Mouse (Mus musculus): ENCODE data around the gene Cdkl4. TPM values are rescaled to one million over a fixed set of nuclear protein-coding genes. Genes with fewer than 3 reads are reported as not detected.

Gene Cdkl4
- polyA plus RNA-seq, 1 experiment from 2014 or later, result 0.49 TPM

GRCm38 (mm10) chr17:80558583-80558982, 19.0 kb downstream of the Cdkl4 start:
- H3K4me2 ChIP-seq (replicated peaks; ENCODE audit: low read depth, low read length), result no peak overlapping the region
- H3K9ac ChIP-seq (ENCODE audit: low read depth, low read length), result no peak overlapping the region
- no peaks in the 10 kb centered on the region for H3K36me3 ChIP-seq (ENCODE audit: control insufficient read depth, insufficient read depth, low read length)
- 66% methylated on average over 14 of the region's 14 CpGs for WGBS
- H3K27ac ChIP-seq (ENCODE audit: low read depth, low read length), result no peak overlapping the region
- no peaks in the 10 kb centered on the region for H3K27me3 ChIP-seq (ENCODE audit: control insufficient read depth, insufficient read depth, low read length)
- 0 out of 2 replicates have a peak, but pooled peaks cover 3% of the 10 kb centered on the region for H3K4me1 ChIP-seq (ENCODE audit: control insufficient read depth, insufficient read depth, low read length)
- ATAC-seq (ENCODE audit: low FRiP score, low TSS enrichment), result no peak
- no peaks in the 10 kb centered on the region for H3K9me3 ChIP-seq (ENCODE audit: control insufficient read depth, low read length)
- no peak overlapping the region for H3K4me3 ChIP-seq (ENCODE audit: low read length)

GRCm38 (mm10) chr17:80557461-80557860, 20.2 kb downstream of the Cdkl4 start:
- H3K9ac ChIP-seq (ENCODE audit: low read depth, low read length), result no peak overlapping the region
- H3K9me3 ChIP-seq (ENCODE audit: control insufficient read depth, low read length), result no peaks in the 10 kb centered on the region
- 0 out of 2 replicates have a peak, but pooled peaks cover 3% of the 10 kb centered on the region for H3K4me1 ChIP-seq (ENCODE audit: control insufficient read depth, insufficient read depth, low read length)
- no peak overlapping the region for H3K4me3 ChIP-seq (ENCODE audit: low read length)
- no peaks in the 10 kb centered on the region for H3K27me3 ChIP-seq (ENCODE audit: control insufficient read depth, insufficient read depth, low read length)
- no peaks in the 10 kb centered on the region for H3K36me3 ChIP-seq (ENCODE audit: control insufficient read depth, insufficient read depth, low read length)
- 96% methylated on average over 5 of the region's 5 CpGs for WGBS
- ATAC-seq (ENCODE audit: low FRiP score, low TSS enrichment), result no peak
- no peak overlapping the region for H3K4me2 ChIP-seq (replicated peaks; ENCODE audit: low read depth, low read length)
- H3K27ac ChIP-seq (ENCODE audit: low read depth, low read length), result no peak overlapping the region

- Histone ChIP-seq H3K27ac (ENCODE audit: low read depth, low read length) (no peak overlapping the region), H3K9ac (ENCODE audit: low read depth, low read length) (peak overlapping the region; percentile 49)
Observed at GRCm38 (mm10) chr17:80553318-80554270, 24.0 kb downstream of the Cdkl4 start.

GRCm38 (mm10) chr17:80552653-80553052, 25.0 kb downstream of the Cdkl4 start:
- Histone ChIP-seq H3K4me3 (ENCODE audit: low read length) (no peak overlapping the region), H3K4me2 (replicated peaks; ENCODE audit: low read depth, low read length) (no peak overlapping the region), H3K9me3 (ENCODE audit: control insufficient read depth, low read length) (no peaks in the 10 kb centered on the region), H3K9ac (ENCODE audit: low read depth, low read length) (no peak overlapping the region), H3K27me3 (ENCODE audit: control insufficient read depth, insufficient read depth, low read length) (no peaks in the 10 kb centered on the region), H3K4me1 (ENCODE audit: control insufficient read depth, insufficient read depth, low read length) (0 out of 2 replicates have a peak, but pooled peaks cover 3% of the 10 kb centered on the region), H3K27ac (ENCODE audit: low read depth, low read length) (no peak overlapping the region), H3K36me3 (ENCODE audit: control insufficient read depth, insufficient read depth, low read length) (no peaks in the 10 kb centered on the region)
- 82% methylated on average over 4 of the region's 4 CpGs for WGBS
- no peak for ATAC-seq (ENCODE audit: low FRiP score, low TSS enrichment)

More at GRCm38 (mm10) chr17:80553318-80554270, 24.0 kb downstream of the Cdkl4 start:
- H3K4me2 ChIP-seq (replicated peaks; ENCODE audit: low read depth, low read length), result peak overlapping the region; percentile 48
- 6% methylated on average over 35 of the region's 35 CpGs for WGBS
- H3K27me3 ChIP-seq (ENCODE audit: control insufficient read depth, insufficient read depth, low read length), result no peaks in the 10 kb centered on the region
- peak overlapping the region; percentile 48 for H3K4me3 ChIP-seq (ENCODE audit: low read length)
- no peaks in the 10 kb centered on the region for H3K9me3 ChIP-seq (ENCODE audit: control insufficient read depth, low read length)
- H3K36me3 ChIP-seq (ENCODE audit: control insufficient read depth, insufficient read depth, low read length), result no peaks in the 10 kb centered on the region
- ATAC-seq (ENCODE audit: low FRiP score, low TSS enrichment), result peak; percentile 89
- 0 out of 2 replicates have a peak, but pooled peaks cover 3% of the 10 kb centered on the region for H3K4me1 ChIP-seq (ENCODE audit: control insufficient read depth, insufficient read depth, low read length)

- no peak overlapping the region for H3K27ac ChIP-seq (ENCODE audit: low read depth, low read length)
- WGBS, result 83% methylated on average over 15 of the region's 15 CpGs
- no peak for ATAC-seq (ENCODE audit: low FRiP score, low TSS enrichment)
Observed at GRCm38 (mm10) chr17:80550981-80551380, 26.6 kb downstream of the Cdkl4 start.

GRCm38 (mm10) chr17:80546846-80547245, 30.8 kb downstream of the Cdkl4 start:
- no peak for ATAC-seq (ENCODE audit: low FRiP score, low TSS enrichment)
- Histone ChIP-seq H3K4me3 (ENCODE audit: low read length) (no peak overlapping the region), H3K4me2 (replicated peaks; ENCODE audit: low read depth, low read length) (no peak overlapping the region), H3K9ac (ENCODE audit: low read depth, low read length) (no peak overlapping the region), H3K4me1 (ENCODE audit: control insufficient read depth, insufficient read depth, low read length) (no peaks in the 10 kb centered on the region), H3K27ac (ENCODE audit: low read depth, low read length) (no peak overlapping the region), H3K36me3 (ENCODE audit: control insufficient read depth, insufficient read depth, low read length) (no peaks in the 10 kb centered on the region), H3K9me3 (ENCODE audit: control insufficient read depth, low read length) (no peaks in the 10 kb centered on the region), H3K27me3 (ENCODE audit: control insufficient read depth, insufficient read depth, low read length) (no peaks in the 10 kb centered on the region)
- WGBS, result 85% methylated on average over 2 of the region's 2 CpGs

More at GRCm38 (mm10) chr17:80550981-80551380, 26.6 kb downstream of the Cdkl4 start:
- Histone ChIP-seq H3K4me2 (replicated peaks; ENCODE audit: low read depth, low read length) (no peak overlapping the region), H3K27me3 (ENCODE audit: control insufficient read depth, insufficient read depth, low read length) (no peaks in the 10 kb centered on the region), H3K9me3 (ENCODE audit: control insufficient read depth, low read length) (no peaks in the 10 kb centered on the region), H3K4me1 (ENCODE audit: control insufficient read depth, insufficient read depth, low read length) (0 out of 2 replicates have a peak, but pooled peaks cover 3% of the 10 kb centered on the region), H3K4me3 (ENCODE audit: low read length) (no peak overlapping the region), H3K9ac (ENCODE audit: low read depth, low read length) (no peak overlapping the region), H3K36me3 (ENCODE audit: control insufficient read depth, insufficient read depth, low read length) (no peaks in the 10 kb centered on the region)

GRCm38 (mm10) chr17:80546227-80546626, 31.4 kb downstream of the Cdkl4 start:
- no peaks in the 10 kb centered on the region for H3K36me3 ChIP-seq (ENCODE audit: control insufficient read depth, insufficient read depth, low read length)
- no peaks in the 10 kb centered on the region for H3K4me1 ChIP-seq (ENCODE audit: control insufficient read depth, insufficient read depth, low read length)
- H3K9ac ChIP-seq (ENCODE audit: low read depth, low read length), result no peak overlapping the region
- no peak overlapping the region for H3K27ac ChIP-seq (ENCODE audit: low read depth, low read length)
- no peaks in the 10 kb centered on the region for H3K27me3 ChIP-seq (ENCODE audit: control insufficient read depth, insufficient read depth, low read length)
- no peak for ATAC-seq (ENCODE audit: low FRiP score, low TSS enrichment)
- no peak overlapping the region for H3K4me3 ChIP-seq (ENCODE audit: low read length)
- H3K4me2 ChIP-seq (replicated peaks; ENCODE audit: low read depth, low read length), result no peak overlapping the region
- no peaks in the 10 kb centered on the region for H3K9me3 ChIP-seq (ENCODE audit: control insufficient read depth, low read length)
- 93% methylated on average over 8 of the region's 8 CpGs for WGBS

- ATAC-seq (ENCODE audit: low FRiP score, low TSS enrichment), result no peak
- WGBS, result 84% methylated on average over 20 of the region's 20 CpGs
- Histone ChIP-seq H3K4me3 (ENCODE audit: low read length) (no peak overlapping the region), H3K9ac (ENCODE audit: low read depth, low read length) (no peak overlapping the region), H3K27me3 (ENCODE audit: control insufficient read depth, insufficient read depth, low read length) (no peaks in the 10 kb centered on the region), H3K4me1 (ENCODE audit: control insufficient read depth, insufficient read depth, low read length) (no peaks in the 10 kb centered on the region), H3K4me2 (replicated peaks; ENCODE audit: low read depth, low read length) (no peak overlapping the region), H3K36me3 (ENCODE audit: control insufficient read depth, insufficient read depth, low read length) (no peaks in the 10 kb centered on the region), H3K27ac (ENCODE audit: low read depth, low read length) (no peak overlapping the region), H3K9me3 (ENCODE audit: control insufficient read depth, low read length) (no peaks in the 10 kb centered on the region)
Observed at GRCm38 (mm10) chr17:80543646-80544045, 34.0 kb downstream of the Cdkl4 start.

GRCm38 (mm10) chr17:80537136-80537535, 40.5 kb downstream of the Cdkl4 start:
- Histone ChIP-seq H3K27me3 (ENCODE audit: control insufficient read depth, insufficient read depth, low read length) (no peaks in the 10 kb centered on the region), H3K36me3 (ENCODE audit: control insufficient read depth, insufficient read depth, low read length) (no peaks in the 10 kb centered on the region), H3K27ac (ENCODE audit: low read depth, low read length) (no peak overlapping the region), H3K4me1 (ENCODE audit: control insufficient read depth, insufficient read depth, low read length) (no peaks in the 10 kb centered on the region), H3K4me2 (replicated peaks; ENCODE audit: low read depth, low read length) (no peak overlapping the region), H3K9ac (ENCODE audit: low read depth, low read length) (no peak overlapping the region), H3K4me3 (ENCODE audit: low read length) (no peak overlapping the region), H3K9me3 (ENCODE audit: control insufficient read depth, low read length) (no peaks in the 10 kb centered on the region)
- no peak for ATAC-seq (ENCODE audit: low FRiP score, low TSS enrichment)
- WGBS, result 73% methylated on average over 6 of the region's 6 CpGs
